Mouse (Mus musculus) hindbrain, postnatal 0 days (tissue): ENCODE data around the gene Gpm6b. TPM values are rescaled to one million over a fixed set of nuclear protein-coding genes. Genes with fewer than 3 reads are reported as not detected.

ENCODE experiments used
- ATAC-seq: fragments of 200-750 bp; cut with Nextera tagmentation; 2 replicates; pipeline ENCODE4 v1.8.0; 2017; ENCODE audit warnings: mild to moderate bottlenecking, moderate TSS enrichment, moderate library complexity
- DNase-seq: peaks from one replicate; pipeline ENCODE4 v3.0.0-alpha.2; 2015; ENCODE audit warnings: low spot score
- H3K27ac ChIP-seq: fragments of 300-500 bp; sonication (generic); 2 replicates; pipeline ENCODE4 v1.5.1; 2014; ENCODE audit warnings: mild to moderate bottlenecking
- H3K27me3 ChIP-seq: fragments of 300-500 bp; sonication (generic); 2 replicates; pipeline ENCODE4 v1.6.1; 2014; ENCODE audit warnings: low read length, mixed read lengths; ENCODE audit not compliant: insufficient read depth
- H3K36me3 ChIP-seq: fragments of 300-500 bp; sonication (generic); 2 replicates; pipeline ENCODE4 v1.6.1; 2014; ENCODE audit warnings: low read length, mixed read lengths; ENCODE audit not compliant: insufficient read depth
- H3K4me1 ChIP-seq: fragments of 300-500 bp; sonication (generic); 2 replicates; pipeline ENCODE4 v1.6.1; 2014; ENCODE audit warnings: antibody characterized with exemption, low read length, mixed read lengths; ENCODE audit not compliant: insufficient read depth
- H3K4me2 ChIP-seq: fragments of 300-500 bp; sonication (generic); 2 replicates; pipeline ENCODE4 v1.6.1; 2014; ENCODE audit warnings: low read depth, mild to moderate bottlenecking, low read length, moderate library complexity, mixed read lengths
- H3K4me3 ChIP-seq: fragments of 300-500 bp; sonication (generic); 2 replicates; pipeline ENCODE4 v1.5.1; 2014; ENCODE audit warnings: low read length
- H3K9ac ChIP-seq: fragments of 300-500 bp; sonication (generic); replicated peaks from 2 replicates; pipeline ENCODE4 v1.6.1; 2014; ENCODE audit warnings: mild to moderate bottlenecking, low read length, moderate library complexity, mixed read lengths
- H3K9me3 ChIP-seq: fragments of 300-500 bp; sonication (generic); 2 replicates; pipeline ENCODE4 v1.6.1; 2016; ENCODE audit warnings: low read length, mixed read lengths
- CTCF ChIP-seq: IDR thresholded peaks from 2 replicates; pipeline ENCODE4 v1.5.1; 2016; ENCODE audit warnings: antibody characterized with exemption, control low read depth, low read depth
- WGBS: fragments of 180-500 bp; shearing (Covaris S2); extraction: QIAGEN DNeasy Blood & Tissue Kit; methylation state at CpG from one replicate; pipeline ENCODE4 v1.1.7; 2014; 5-methylcytosine and 5-hydroxymethylcytosine counted together
- polyA plus RNA-seq: library from polyadenylated mRNA; unstranded; fragments of >200 nt; fragmentation: Nextera tagmentation; extraction: Ambion mirVana; gene quantifications from 2 replicates; pipeline ENCODE4 v1.2.1, GENCODE M21; 2015
- total RNA-seq: library from RNA; depleted of rRNA; stranded (reverse); fragments of >200 nt; gene quantifications from 2 replicates; pipeline ENCODE4 v1.2.3, GENCODE M21; 2014; rRNA removed

Gene Gpm6b
- 358 and 393 TPM in 2 replicates for total RNA-seq
- polyA plus RNA-seq, result 369 and 418 TPM in 2 replicates

DNA sequence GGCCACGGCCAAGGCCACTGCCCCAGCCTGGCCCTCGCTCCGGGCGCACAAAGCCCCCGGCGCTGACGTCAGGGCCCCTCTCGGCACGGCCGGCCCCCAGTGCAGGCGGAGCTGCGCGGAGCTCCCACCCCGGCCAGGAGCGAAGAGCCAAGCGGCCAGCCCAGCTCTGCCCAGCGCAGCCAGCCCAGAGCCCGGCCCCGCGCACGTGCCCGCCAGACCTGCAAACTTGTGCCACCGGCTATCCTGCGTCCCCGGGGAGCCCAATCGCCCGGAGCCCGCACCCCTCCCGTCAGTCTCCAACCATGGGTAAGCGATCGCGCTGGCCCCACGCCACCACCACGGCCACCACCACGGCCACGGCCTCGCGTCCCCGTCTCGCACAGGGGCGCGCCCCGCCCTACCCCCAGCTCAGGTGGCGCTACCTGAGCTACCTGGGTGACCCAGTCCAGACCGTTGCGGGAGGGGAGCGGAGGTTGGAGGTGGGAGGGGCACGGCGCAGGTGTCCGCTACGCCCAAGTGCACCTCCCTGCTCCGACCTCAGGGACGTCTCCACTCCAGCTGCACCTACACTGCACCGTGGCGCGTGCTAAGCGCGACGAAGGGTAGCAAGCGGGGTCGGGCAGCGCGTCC is at the start of gene Gpm6b:
Gpm6b (plus strand) TSS at position 81 of the 630 bp plus-strand sequence.
- H3K27me3 ChIP-seq, result 0 out of 2 replicates have a peak, but pooled peaks cover 3% of the 10 kb centered on the region
- 34% methylated on average over 60 of the region's 63 CpGs for WGBS
- no peaks in the 10 kb centered on the region for H3K9me3 ChIP-seq
- H3K36me3 ChIP-seq, result no peaks in the 10 kb centered on the region
- TF ChIP-seq CTCF, result no peak
- DNase-seq (peak; percentile 74), ATAC-seq (peak; percentile 93)
- H3K9ac ChIP-seq, result peak within 1 kb of the TSS; percentile 69
- no peaks in the 10 kb centered on the region for H3K4me1 ChIP-seq
- H3K4me2 ChIP-seq, result peak within 1 kb of the TSS; percentile 68
- peak within 1 kb of the TSS; percentile 78 for H3K27ac ChIP-seq
- H3K4me3 ChIP-seq, result peak within 1 kb of the TSS; percentile 58

DNA sequence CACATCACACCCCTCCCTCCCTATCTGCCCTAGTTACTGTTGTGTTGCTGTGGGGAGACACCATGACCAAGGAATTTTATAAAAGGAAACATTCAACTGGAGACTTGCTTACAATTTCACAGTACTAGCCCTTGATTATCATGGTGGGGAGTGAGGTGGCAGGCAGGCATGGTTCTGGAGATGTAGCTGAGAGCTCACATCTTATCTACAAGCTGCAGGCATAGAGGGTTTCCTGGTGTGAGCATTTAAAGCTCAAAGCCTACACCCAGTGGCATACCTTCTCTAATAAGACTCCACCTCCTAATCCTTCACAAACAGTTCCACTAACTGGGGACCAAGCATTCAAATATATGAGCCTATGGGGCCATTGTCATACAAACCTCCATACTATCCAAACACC is 42.4 kb upstream of the Gpm6b start:
- no peaks in the 10 kb centered on the region for H3K36me3 ChIP-seq
- H3K27ac ChIP-seq, result no peak overlapping the region
- ATAC-seq (no peak), DNase-seq (no peak)
- no peak overlapping the region for H3K4me3 ChIP-seq
- no peaks in the 10 kb centered on the region; the same call in 1 of the 2 replicates for H3K27me3 ChIP-seq
- H3K9me3 ChIP-seq, result no peaks in the 10 kb centered on the region
- no peak for TF ChIP-seq CTCF
- H3K4me2 ChIP-seq, result no peak overlapping the region
- no peak overlapping the region for H3K9ac ChIP-seq
- no peaks in the 10 kb centered on the region for H3K4me1 ChIP-seq

DNA sequence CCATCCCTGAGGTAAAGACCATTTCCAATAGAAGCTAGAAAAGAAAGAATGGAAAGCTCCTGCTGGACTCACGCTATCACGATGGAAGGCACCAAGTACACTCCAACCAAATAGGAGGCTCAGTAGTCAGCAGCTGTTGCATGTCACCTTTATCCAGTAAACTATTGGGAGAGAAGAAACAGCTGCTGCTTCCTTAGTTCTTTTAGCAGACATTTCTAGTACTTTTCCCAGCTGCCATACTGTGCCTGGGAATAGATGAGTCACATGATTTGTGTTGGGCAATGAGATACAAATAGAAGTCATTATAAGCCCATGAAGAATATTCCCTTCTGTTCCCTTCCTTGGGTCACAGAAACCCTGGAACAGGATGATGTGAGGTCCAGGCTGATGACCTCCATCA is 40.4 kb upstream of the Gpm6b start:
- Histone ChIP-seq H3K27ac (no peak overlapping the region), H3K36me3 (no peaks in the 10 kb centered on the region), H3K4me3 (no peak overlapping the region), H3K4me1 (no peaks in the 10 kb centered on the region), H3K27me3 (no peaks in the 10 kb centered on the region; the same call in 1 of the 2 replicates), H3K9me3 (no peaks in the 10 kb centered on the region), H3K9ac (no peak overlapping the region), H3K4me2 (no peak overlapping the region)
- DNase-seq, result no peak
- no peak for ATAC-seq
- WGBS, result 87% methylated on average over 2 of the region's 2 CpGs
- TF ChIP-seq CTCF, result no peak

DNA sequence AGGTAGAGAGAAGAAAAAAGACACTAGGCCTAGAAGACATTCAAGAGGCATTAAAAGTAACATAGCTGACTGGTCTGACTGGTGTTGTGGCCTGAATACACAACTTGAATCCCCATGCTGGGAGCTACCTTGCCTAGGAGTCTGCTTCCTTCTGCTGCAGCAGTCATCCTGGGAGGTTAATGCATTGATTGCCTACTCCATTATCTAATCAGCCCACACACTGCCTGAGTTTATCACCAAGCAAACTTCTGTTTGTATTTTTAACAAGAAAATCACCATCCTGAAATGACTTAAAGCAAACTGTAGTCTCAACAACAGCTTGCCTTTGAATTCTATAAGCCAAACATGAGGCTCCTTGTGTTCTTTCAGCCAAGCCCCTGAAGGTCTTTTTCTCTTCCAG is 38.9 kb upstream of the Gpm6b start:
- H3K27me3 ChIP-seq, result no peaks in the 10 kb centered on the region; the same call in 1 of the 2 replicates
- no peak overlapping the region for H3K27ac ChIP-seq
- no peak overlapping the region for H3K9ac ChIP-seq
- no peak overlapping the region for H3K4me2 ChIP-seq
- TF ChIP-seq CTCF, result no peak
- DNase-seq (no peak), ATAC-seq (no peak)
- no peaks in the 10 kb centered on the region for H3K36me3 ChIP-seq
- no peak overlapping the region for H3K4me3 ChIP-seq
- no peaks in the 10 kb centered on the region for H3K4me1 ChIP-seq
- no peaks in the 10 kb centered on the region for H3K9me3 ChIP-seq

DNA sequence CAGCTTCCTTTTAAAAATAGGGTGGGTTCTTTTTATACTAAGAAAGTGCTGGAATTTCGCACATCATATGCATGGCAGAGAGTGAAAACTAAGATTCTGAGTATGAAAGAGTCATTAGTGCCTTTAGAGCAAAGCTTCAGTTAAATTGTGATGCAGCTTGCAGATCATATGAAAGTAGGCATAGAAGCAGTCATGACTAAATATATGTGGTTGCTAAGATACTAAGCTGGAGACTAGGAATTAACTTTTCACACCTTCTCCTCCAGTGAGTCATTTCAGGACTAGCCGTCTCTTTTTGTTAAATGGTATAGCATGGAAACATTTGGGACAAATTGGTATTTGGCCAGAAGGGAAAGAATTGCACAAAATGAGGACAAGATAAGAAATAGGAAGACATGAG is 24.1 kb upstream of the Gpm6b start:
- TF ChIP-seq CTCF, result no peak
- Histone ChIP-seq H3K4me3 (no peak overlapping the region), H3K9ac (no peak overlapping the region), H3K36me3 (no peaks in the 10 kb centered on the region), H3K4me1 (no peaks in the 10 kb centered on the region), H3K27me3 (no peaks in the 10 kb centered on the region), H3K27ac (no peak overlapping the region), H3K9me3 (no peaks in the 10 kb centered on the region), H3K4me2 (no peak overlapping the region)
- WGBS, result 68% methylated on average over 2 of the region's 2 CpGs
- ATAC-seq (no peak), DNase-seq (no peak)

DNA sequence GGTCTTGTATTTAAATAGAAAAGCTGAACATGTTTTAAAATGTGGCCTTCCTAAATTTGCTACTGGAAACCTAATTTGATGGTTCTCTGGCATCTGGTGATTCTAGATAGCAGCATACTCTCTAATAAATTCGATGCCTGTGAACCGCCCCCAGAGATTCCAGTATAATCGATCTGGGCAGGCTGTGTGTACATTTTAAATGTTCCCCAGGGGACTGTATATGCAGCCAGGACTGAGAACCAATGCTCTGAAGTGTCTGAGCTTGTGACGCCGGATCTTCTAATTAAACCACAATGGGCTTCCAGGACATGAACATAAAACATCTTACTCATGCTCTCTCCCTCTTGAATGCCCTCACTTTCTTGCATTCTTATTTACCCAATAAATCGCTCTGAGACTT is 22.5 kb upstream of the Gpm6b start:
- no peak for TF ChIP-seq CTCF
- Histone ChIP-seq H3K4me2 (no peak overlapping the region), H3K36me3 (no peaks in the 10 kb centered on the region), H3K27ac (no peak overlapping the region), H3K4me3 (no peak overlapping the region), H3K9me3 (no peaks in the 10 kb centered on the region), H3K27me3 (no peaks in the 10 kb centered on the region), H3K4me1 (no peaks in the 10 kb centered on the region), H3K9ac (no peak overlapping the region)
- ATAC-seq (no peak), DNase-seq (no peak)
- WGBS, result 62% methylated on average over 6 of the region's 6 CpGs

DNA sequence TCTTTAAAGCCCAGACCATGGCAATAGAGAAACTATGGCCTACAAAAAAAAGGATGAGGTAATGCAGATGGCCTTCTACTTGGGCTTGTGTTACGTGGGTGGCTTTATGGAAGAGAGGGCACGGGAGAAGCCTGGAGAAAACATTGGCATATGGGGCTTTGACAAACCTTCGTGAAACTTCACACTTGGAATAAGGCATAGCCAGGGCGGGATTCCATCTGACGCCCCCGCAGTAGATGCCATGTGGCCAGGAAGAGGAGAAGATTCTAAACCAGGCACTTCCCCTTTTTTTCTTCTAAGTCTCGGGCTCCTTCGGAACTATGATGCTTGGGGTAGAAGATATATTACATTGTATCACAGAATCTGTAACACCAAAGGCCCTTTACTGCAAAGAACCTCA is 22.0 kb upstream of the Gpm6b start:
- Histone ChIP-seq H3K9ac (no peak overlapping the region), H3K9me3 (no peaks in the 10 kb centered on the region), H3K4me1 (no peaks in the 10 kb centered on the region), H3K4me3 (no peak overlapping the region), H3K4me2 (no peak overlapping the region), H3K27ac (no peak overlapping the region), H3K27me3 (no peaks in the 10 kb centered on the region), H3K36me3 (no peaks in the 10 kb centered on the region)
- TF ChIP-seq CTCF, result no peak
- WGBS, result 89% methylated on average over 8 of the region's 8 CpGs
- DNase-seq (no peak), ATAC-seq (no peak)
